Mouse (Mus musculus) heart, adult 2 months (tissue): Measurements from ENCODE around the gene Ghdc. TPM values are rescaled to one million over a fixed set of nuclear protein-coding genes. Genes with fewer than 3 reads are reported as not detected.
A peak's percentile ranks its signal among the peaks of the same experiment; 100 is the strongest.

Experiments
- DNase-seq, 2 experiments: peaks; one replicate each; pipeline ENCODE4 v3.0.0; 2021
- H3K27ac ChIP-seq: fragments of 200-600 bp; 2 replicates; pipeline ENCODE4 v1.8.1; 2022
- H3K27me3 ChIP-seq: fragments of 200-500 bp; 2 replicates; pipeline ENCODE4 v1.6.1; 2012; ENCODE audit warnings: mild to moderate bottlenecking, low read length, inconsistent platforms, mixed read lengths; ENCODE audit not compliant: control insufficient read depth, insufficient read depth
- H3K36me3 ChIP-seq: fragments of 200-500 bp; 2 replicates; pipeline ENCODE4 v1.6.1; 2012; ENCODE audit warnings: low read length, inconsistent platforms; ENCODE audit not compliant: control insufficient read depth, insufficient read depth
- H3K4me1 ChIP-seq: fragments of 200-500 bp; 2 replicates; pipeline ENCODE4 v1.6.1; 2011; ENCODE audit warnings: low read length; ENCODE audit not compliant: control insufficient read depth, insufficient read depth
- H3K4me3 ChIP-seq: fragments of 200-600 bp; 2 replicates; pipeline ENCODE4 v1.8.1; 2022
- H3K79me2 ChIP-seq: fragments of 200-500 bp; replicated peaks from 2 replicates; pipeline ENCODE4 v1.6.1; 2012; ENCODE audit warnings: mild to moderate bottlenecking, inconsistent platforms, low read length, moderate library complexity, mixed read lengths; ENCODE audit not compliant: control insufficient read depth, insufficient read depth
- H3K9ac ChIP-seq: fragments of 200-500 bp; 2 replicates; pipeline ENCODE4 v1.6.1; 2012; ENCODE audit warnings: low read depth, mild to moderate bottlenecking, control low read depth, inconsistent platforms, low read length, mixed read lengths
- CTCF ChIP-seq: fragments of 200-600 bp; IDR thresholded peaks from 2 replicates; pipeline ENCODE4 v1.8.1; 2022; ENCODE audit warnings: antibody characterized with exemption, mild to moderate bottlenecking, moderate library complexity
- EP300 ChIP-seq: fragments of 200-500 bp; IDR thresholded peaks from 2 replicates; pipeline ENCODE4 v1.6.1; 2011; ENCODE audit warnings: low read depth, low read length, control low read depth; ENCODE audit not compliant: insufficient read depth
- POLR2A ChIP-seq: fragments of 200-500 bp; IDR thresholded peaks from 2 replicates; pipeline ENCODE4 v1.6.1; 2011; ENCODE audit warnings: mild to moderate bottlenecking, low read depth, low read length, control low read depth; ENCODE audit not compliant: insufficient read depth
- WGBS: fragments of 180-500 bp; shearing (Covaris S2); methylation state at CpG from one replicate; pipeline ENCODE4 v1.1.7; 2018; 5-methylcytosine and 5-hydroxymethylcytosine counted together
- intact Hi-C: fragments of 180-260 bp; cut with DNase I; formaldehyde crosslinking; loops from one replicate; pipeline ENCODE4 v1.15.1; 2025
- polyA plus RNA-seq: library from polyadenylated mRNA; depleted of rRNA; stranded (reverse); fragments of >200 nt; gene quantifications from 2 replicates; pipeline ENCODE4 v1.2.3, GENCODE M21; 2012
- total RNA-seq, 2 experiments: library from RNA; stranded (reverse); gene quantifications; 2 replicates each; pipeline ENCODE4 v1.2.3; 2021

Ghdc gene
- total and polyA plus RNA-seq, 3 experiments = 10.1 to 11.6 (median 11.2) TPM

DNA sequence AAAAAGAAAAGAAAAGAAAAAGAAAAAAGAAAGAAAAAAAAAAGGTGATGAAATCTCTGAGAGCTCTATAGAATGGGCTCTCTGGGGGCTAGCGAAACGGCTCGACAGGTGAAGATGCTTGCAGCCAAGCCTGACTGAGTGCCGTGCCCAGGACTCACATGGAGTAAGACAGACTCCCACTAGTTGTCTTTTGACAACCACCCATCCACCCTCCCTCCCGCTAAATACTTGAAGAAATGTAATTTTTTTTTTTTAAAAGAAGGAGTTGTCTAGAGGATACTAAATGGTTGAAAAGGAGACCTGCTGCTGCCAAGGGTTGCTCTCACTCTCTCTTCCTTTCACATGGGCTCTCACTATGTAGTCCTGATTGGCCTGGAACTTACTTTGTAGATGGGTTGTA, 32.0 kb downstream of the Ghdc start:
- Histone ChIP-seq H3K4me3 (peak overlapping the region; percentile 44), H3K79me2 (peaks cover 3% of the 10 kb centered on the region; the same call in 1 of the 2 replicates), H3K27me3 (no peaks in the 10 kb centered on the region), H3K36me3 (no peaks in the 10 kb centered on the region), H3K4me1 (peaks cover 13% of the 10 kb centered on the region), H3K27ac (peak overlapping the region; percentile 87; the same call in 1 of the 2 replicates), H3K9ac (no peak overlapping the region)
- WGBS = 17% methylated on average over 5 of the region's 5 CpGs
- intact Hi-C loops = no loop called here
- TF ChIP-seq POLR2A = no peak
- TF ChIP-seq EP300 = no peak
- no peak for TF ChIP-seq CTCF
- DNase-seq = no peak

DNA sequence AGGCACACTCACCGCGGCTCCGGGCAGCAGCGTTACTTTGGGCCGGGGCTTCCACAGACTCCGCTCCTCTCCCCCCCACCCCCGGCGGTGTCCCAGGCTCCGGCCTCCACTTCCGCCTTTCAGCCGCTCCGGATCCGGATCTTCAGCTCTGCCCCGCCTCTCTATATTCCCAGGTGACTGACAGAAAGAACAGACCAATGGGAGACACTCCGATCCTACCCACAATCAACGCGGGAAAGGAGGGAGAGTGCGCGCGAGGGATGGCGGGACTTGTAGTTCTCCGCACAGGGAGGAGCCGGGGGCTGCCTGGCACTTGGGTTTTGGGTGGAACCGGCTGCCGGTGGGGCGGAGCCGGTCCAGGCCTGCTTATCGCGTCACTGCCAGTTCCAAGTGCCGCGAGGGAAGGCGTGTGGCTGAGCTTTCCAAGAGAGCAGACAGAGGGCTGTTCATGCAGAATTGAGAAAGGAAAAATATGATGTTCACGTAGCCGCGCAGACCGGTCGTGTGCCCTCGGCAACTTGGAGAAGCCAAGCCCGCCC, 32.6 kb downstream of the Ghdc start, which contains the start of gene Rab5c:
TSS of gene Rab5c (minus strand) at position 150 of the 539 bp plus-strand sequence.
- peak within 1 kb of the TSS; percentile 84 for H3K9ac ChIP-seq
- TF ChIP-seq POLR2A (peak; percentile 32; the same call in 1 of the 2 replicates), CTCF (peak; percentile 35), EP300 (0 out of 2 replicates have a peak, but pooled peaks have one; percentile 33)
- peak within 1 kb of the TSS; percentile 97 for H3K27ac ChIP-seq
- H3K36me3 ChIP-seq = no peaks in the 10 kb centered on the region
- intact Hi-C loops = no loop called here
- peaks cover 13% of the 10 kb centered on the region for H3K4me1 ChIP-seq
- peak within 1 kb of the TSS; percentile 95 for H3K4me3 ChIP-seq
- DNase-seq = peak; percentile 98 to 99
- H3K79me2 ChIP-seq = peaks cover 3% of the 10 kb centered on the region; the same call in 1 of the 2 replicates
- no peaks in the 10 kb centered on the region for H3K27me3 ChIP-seq
- under 1% methylated on average over 39 of the region's 39 CpGs for WGBS

DNA sequence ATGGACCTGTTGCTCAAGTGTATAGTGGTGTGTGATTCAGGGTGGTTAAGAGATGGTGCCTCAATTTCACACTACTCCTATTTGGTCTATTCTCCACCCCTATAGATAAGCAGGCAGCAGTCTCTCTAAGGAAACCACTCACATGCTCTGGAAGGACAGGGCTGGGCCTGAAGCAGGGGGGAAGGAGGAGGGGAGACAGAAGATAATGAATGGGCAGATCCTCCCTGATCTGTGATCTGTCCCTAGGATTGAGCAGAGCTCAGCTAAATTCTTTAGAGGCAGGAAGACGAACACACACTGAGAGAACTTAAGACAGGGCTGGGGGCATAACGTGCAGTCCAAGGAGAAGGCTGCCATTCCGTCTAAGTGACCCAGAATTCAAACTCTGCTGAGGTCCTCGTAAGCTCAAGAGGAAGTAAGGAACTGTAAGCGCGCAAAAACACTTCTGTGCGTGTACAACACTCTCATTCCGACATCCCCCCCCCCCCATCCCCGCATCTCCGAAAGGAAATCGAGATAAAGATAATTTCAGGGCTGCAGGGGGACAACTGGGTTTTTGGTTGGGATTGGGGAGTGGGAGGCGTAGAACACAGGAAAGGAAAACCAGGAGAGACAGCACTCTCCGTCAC, 33.5 kb downstream of the Ghdc start:
- Histone ChIP-seq H3K36me3 (no peaks in the 10 kb centered on the region; the same call in 1 of the 2 replicates), H3K27me3 (no peaks in the 10 kb centered on the region), H3K4me1 (peaks cover 13% of the 10 kb centered on the region), H3K27ac (peak overlapping the region; percentile 97), H3K79me2 (peaks cover 5% of the 10 kb centered on the region; the same call in 1 of the 2 replicates), H3K4me3 (peak overlapping the region; percentile 95), H3K9ac (peak overlapping the region; percentile 84)
- 3% methylated on average over 13 of the region's 13 CpGs for WGBS
- no peak for TF ChIP-seq POLR2A
- TF ChIP-seq CTCF = no peak
- no peak for TF ChIP-seq EP300
- intact Hi-C loops = loop anchor here (1.0 kb wide), 1 partner anchor 21 kb away; no protein-coding TSS in a partner anchor
- DNase-seq = no peak

DNA sequence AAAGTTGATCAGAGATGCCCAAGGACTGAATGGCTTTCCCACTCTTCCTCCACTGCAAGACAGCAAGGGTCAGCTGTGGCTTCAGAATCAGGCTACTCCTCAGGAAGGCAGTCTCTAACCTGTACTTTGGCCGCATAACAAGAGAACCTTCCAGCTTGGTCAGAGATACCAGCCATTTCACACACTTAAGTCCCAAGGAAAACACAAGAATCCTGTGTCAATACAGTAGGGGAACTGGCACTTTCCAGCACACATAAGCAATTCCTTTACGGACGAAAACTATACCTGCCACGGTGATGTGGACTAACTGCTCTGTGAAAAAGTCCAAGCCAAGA, 34.0 kb downstream of the Ghdc start:
- 53% methylated on average over 4 of the region's 4 CpGs for WGBS
- Histone ChIP-seq H3K4me3 (peak overlapping the region; percentile 95; the same call in 1 of the 2 replicates), H3K27ac (no peak overlapping the region; the same call in 1 of the 2 replicates), H3K79me2 (peaks cover 6% of the 10 kb centered on the region; the same call in 1 of the 2 replicates), H3K9ac (0 out of 2 replicates have a peak overlapping the region, but pooled peaks have one; percentile 84), H3K36me3 (no peaks in the 10 kb centered on the region; the same call in 1 of the 2 replicates), H3K4me1 (peaks cover 15% of the 10 kb centered on the region), H3K27me3 (no peaks in the 10 kb centered on the region)
- TF ChIP-seq CTCF (no peak), POLR2A (no peak), EP300 (no peak)
- intact Hi-C loops = loop anchor here (1.0 kb wide), 1 partner anchor 20 kb away; no protein-coding TSS in a partner anchor
- no peak for DNase-seq

DNA sequence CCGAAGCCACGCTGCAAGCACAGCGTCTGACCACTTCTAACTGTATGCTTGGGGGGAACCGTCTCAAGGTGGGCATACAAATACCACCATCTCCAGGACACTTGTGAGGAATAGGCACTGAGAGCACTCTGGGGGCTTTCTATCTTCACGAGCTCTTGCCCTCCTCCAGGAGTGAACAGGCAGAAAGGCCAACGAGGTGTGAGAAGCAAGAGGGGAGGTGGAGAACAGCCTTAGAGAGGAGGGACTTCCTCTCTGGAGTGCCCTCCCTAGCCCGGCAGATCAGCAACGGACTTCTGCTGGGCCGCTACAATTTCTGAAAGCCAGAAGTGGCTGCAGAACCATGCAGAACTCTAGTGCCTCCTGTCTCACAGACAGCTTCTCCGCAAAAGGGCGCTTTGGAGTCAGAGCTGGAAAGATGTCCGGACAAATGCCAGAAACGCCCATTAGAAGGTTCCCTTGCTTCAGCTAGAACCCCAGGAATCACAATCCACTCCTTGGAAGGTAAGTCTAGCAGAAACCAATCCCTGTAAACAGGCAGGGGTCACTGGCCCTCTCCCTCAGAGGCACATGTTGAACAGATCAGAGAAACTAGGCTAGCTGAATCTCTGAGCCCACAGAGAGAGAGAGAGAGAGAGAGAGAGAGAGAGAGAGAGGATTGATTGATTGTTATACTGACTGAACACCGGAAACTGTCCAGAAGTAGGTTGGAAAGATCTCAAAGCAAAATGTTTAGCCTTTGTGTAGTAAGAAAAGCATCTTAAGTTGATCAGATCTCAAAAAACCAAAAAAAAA, 34.6 kb downstream of the Ghdc start:
- no peak for DNase-seq
- H3K27ac ChIP-seq = peak overlapping the region; percentile 24; the same call in 1 of the 2 replicates
- peaks cover 7% of the 10 kb centered on the region for H3K79me2 ChIP-seq
- H3K9ac ChIP-seq = peak overlapping the region; percentile 35
- H3K27me3 ChIP-seq = no peaks in the 10 kb centered on the region
- peaks cover 17% of the 10 kb centered on the region for H3K4me1 ChIP-seq
- H3K36me3 ChIP-seq = no peaks in the 10 kb centered on the region; the same call in 1 of the 2 replicates
- WGBS = 35% methylated on average over 14 of the region's 14 CpGs
- intact Hi-C loops = no loop called here
- TF ChIP-seq POLR2A = 0 out of 2 replicates have a peak, but pooled peaks have one; percentile 36
- no peak for TF ChIP-seq EP300
- peak overlapping the region; percentile 2 for H3K4me3 ChIP-seq
